Mouse (Mus musculus): ENCODE results near the gene Aes. TPM values are rescaled to one million over a fixed set of nuclear protein-coding genes. Genes with fewer than 3 reads are reported as not detected.

The Aes gene
- polyA plus RNA-seq, 1 experiment from 2014 or later: 519 TPM

DNA sequence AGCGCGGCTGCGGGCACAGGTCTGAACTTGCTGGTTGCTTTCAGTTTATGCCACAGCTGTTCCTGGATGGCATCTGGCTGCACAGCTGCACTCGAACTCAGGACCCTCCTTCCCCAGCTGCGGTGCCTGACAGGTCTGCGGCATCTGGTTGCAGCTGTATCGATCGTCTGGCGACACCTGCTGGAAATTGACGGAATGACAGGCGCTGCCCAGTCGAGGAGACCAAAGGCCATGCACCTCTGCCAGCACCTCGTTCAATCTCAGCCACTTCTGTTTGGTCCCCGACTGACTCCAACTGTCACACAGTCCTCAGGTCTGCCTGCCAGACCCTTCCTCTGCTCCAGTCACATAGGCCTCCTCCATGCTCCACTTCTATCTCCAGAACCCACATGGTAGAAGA lies 32.5 kb upstream of the Aes start:
- no peak overlapping the region for H3K4me3 ChIP-seq
- peaks cover 12% of the 10 kb centered on the region for H3K27me3 ChIP-seq
- no peak overlapping the region for H3K27ac ChIP-seq
- peaks cover 32% of the 10 kb centered on the region for H3K36me3 ChIP-seq
- no peak overlapping the region for H3K4me2 ChIP-seq
- no peak for ATAC-seq (ENCODE audit: insufficient number of reproducible peaks, low FRiP score, low TSS enrichment, low read depth)
- 0 out of 2 replicates have a peak, but pooled peaks cover 9% of the 10 kb centered on the region for H3K4me1 ChIP-seq
- no peaks in the 10 kb centered on the region for H3K9me3 ChIP-seq
- 12% methylated on average over 14 of the region's 14 CpGs for WGBS
- no peak overlapping the region for H3K9ac ChIP-seq

DNA sequence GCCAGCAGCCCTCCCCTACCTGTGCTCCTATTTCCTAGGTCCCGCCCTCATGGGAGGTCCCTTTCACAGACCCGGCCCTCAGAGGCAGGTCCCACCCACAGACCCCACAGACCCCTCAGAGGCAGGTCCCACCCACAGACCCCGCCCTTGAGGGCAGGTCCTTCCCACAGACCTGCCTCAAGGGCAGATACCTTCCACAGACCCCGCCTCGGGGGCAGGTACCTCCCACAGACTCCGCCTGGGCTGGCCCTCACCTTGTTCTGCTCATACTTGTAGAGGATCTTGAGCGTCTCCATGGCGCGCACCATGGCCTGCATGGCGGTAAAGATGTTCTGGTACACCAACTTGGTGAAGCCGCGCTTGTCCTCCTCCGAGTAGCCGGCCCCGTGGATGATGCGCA lies 24.5 kb upstream of the Aes start:
- Histone ChIP-seq H3K9ac (no peak overlapping the region), H3K4me2 (no peak overlapping the region), H3K4me3 (no peak overlapping the region), H3K36me3 (peaks cover 64% of the 10 kb centered on the region), H3K27me3 (no peaks in the 10 kb centered on the region), H3K4me1 (no peaks in the 10 kb centered on the region), H3K27ac (no peak overlapping the region), H3K9me3 (no peaks in the 10 kb centered on the region)
- ATAC-seq (ENCODE audit: insufficient number of reproducible peaks, low FRiP score, low TSS enrichment, low read depth): no peak
- 56% methylated on average over 16 of the region's 16 CpGs for WGBS

DNA sequence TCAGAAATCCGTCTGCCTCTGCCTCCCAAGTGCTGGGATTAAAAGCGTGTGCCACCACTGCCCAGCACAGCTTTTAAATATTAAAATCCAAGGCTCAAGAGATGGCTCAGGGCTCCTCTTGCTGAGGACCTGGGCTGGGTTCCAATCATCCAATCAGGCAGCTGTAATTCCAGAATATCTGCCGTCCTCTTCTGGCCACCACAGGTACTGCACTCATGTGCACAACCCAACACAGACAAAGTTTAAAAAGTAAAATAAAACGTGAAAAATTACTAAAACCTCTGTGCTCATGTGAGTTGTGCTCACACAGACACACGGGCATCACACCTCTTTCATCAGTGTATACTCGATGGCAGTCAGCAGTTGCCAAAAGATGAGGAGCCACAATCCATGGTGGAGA lies 22.6 kb upstream of the Aes start:
- no peak for ATAC-seq (ENCODE audit: insufficient number of reproducible peaks, low FRiP score, low TSS enrichment, low read depth)
- peaks cover 52% of the 10 kb centered on the region for H3K36me3 ChIP-seq
- peaks cover 9% of the 10 kb centered on the region for H3K4me1 ChIP-seq
- H3K27ac ChIP-seq: no peak overlapping the region
- no peak overlapping the region for H3K9ac ChIP-seq
- 75% methylated on average over 6 of the region's 6 CpGs for WGBS
- H3K4me2 ChIP-seq: no peak overlapping the region
- no peaks in the 10 kb centered on the region for H3K27me3 ChIP-seq
- H3K4me3 ChIP-seq: no peak overlapping the region
- no peaks in the 10 kb centered on the region for H3K9me3 ChIP-seq

DNA sequence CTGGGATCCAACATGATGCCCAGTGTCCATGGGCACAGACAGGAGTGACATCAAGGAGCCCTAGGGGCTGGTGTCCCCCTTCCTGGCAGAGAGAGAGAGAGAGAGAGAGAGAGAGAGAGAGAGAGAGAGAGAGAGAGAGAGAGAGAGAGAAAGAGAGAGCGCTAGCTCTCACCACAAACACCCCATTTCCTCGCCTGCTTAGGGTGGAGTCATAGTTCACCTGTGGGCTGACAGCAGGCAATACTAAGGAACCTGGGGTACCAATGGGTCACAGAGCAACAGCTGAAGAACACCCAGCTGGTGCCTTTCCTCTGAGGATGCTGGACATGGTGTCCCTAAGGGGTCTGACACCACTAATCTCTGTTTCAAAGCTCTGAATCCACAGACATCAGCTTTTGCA lies 21.9 kb upstream of the Aes start:
- H3K36me3 ChIP-seq: peaks cover 46% of the 10 kb centered on the region
- H3K4me2 ChIP-seq: no peak overlapping the region
- 77% methylated on average over 2 of the region's 2 CpGs for WGBS
- H3K27me3 ChIP-seq: no peaks in the 10 kb centered on the region
- H3K4me3 ChIP-seq: no peak overlapping the region
- H3K9ac ChIP-seq: no peak overlapping the region
- no peak overlapping the region for H3K27ac ChIP-seq
- H3K9me3 ChIP-seq: no peaks in the 10 kb centered on the region
- no peak for ATAC-seq (ENCODE audit: insufficient number of reproducible peaks, low FRiP score, low TSS enrichment, low read depth)
- H3K4me1 ChIP-seq: peaks cover 16% of the 10 kb centered on the region

DNA sequence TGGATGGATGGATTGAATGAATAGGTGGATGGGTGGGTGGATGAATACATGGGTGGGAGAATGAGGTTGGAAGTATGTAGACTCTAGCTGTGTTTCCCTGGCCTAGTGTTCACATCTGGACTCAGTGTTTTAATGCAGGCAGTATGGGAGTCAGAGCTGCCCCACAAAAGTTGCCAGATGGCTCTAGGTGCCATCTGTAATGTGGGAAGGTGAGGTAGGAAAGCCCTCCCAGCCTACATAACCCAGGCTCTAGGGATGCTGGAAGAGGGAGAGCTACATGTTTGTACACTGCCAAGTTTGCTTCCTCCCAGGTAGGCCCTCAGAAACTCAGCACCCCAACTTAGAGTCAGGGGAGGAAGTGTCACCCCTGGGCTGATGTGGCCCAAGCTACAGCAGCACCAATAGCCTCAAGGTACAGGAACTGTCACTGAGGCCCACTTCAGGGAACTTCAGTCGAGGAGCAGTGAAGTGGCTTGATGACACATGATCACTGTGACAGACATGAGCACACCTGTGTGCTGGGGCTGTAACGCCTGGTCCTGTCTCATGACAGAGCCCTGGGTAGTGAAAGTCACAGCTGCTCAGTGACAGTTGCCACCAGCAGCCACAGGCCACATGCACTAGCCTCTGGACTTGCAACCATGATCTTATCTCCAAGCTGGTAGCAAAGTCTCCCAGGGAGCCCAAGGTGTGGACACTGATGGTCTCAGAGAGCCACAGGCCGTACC lies 20.8 kb upstream of the Aes start:
- Histone ChIP-seq H3K36me3 (peaks cover 36% of the 10 kb centered on the region), H3K4me1 (peaks cover 27% of the 10 kb centered on the region), H3K9ac (no peak overlapping the region), H3K27me3 (no peaks in the 10 kb centered on the region), H3K27ac (no peak overlapping the region), H3K4me2 (no peak overlapping the region), H3K9me3 (no peaks in the 10 kb centered on the region), H3K4me3 (no peak overlapping the region)
- WGBS: 80% methylated on average over 3 of the region's 3 CpGs
- ATAC-seq (ENCODE audit: insufficient number of reproducible peaks, low FRiP score, low TSS enrichment, low read depth): no peak

DNA sequence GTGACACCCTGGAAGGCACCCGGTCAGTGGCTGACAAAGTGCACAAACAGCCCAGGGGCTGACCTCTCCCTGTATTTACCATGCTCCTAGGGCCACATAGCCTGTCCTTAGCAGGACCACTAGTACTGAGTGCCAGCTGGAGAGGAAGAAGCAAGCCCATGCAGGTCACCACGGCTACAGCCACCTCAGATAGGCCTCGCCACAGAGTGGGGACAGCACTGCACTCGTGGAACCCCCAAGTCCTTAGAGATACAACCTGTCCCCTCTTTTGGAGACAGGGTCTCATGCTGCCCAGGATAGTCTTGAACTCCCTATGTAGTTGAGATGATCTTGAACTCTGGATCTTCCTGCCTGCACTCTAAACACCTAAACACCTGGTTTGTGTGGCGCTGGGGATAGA lies 17.9 kb upstream of the Aes start:
- no peak overlapping the region for H3K9ac ChIP-seq
- H3K36me3 ChIP-seq: peaks cover 24% of the 10 kb centered on the region

DNA sequence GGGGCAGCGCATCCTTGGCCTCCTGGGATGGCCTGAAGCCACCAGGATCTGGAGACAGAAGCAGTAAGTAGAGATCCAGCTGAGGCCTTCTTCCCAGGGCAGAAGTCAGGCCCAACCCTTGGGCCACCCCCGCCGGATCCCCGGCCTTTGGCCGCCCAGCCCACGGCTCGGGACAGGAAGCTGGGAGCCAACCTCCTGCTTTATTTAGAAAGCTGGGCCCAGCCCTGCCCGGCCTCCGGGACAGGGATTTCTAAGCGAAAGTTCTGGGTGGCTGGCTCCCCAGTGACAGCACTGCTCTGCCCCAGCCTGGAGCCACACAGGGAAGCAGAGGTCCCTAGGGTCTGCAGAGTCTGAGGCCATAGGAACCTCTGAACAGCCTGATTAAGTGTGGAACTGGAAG lies 17.5 kb upstream of the Aes start:
- no peak for ATAC-seq (ENCODE audit: insufficient number of reproducible peaks, low FRiP score, low TSS enrichment, low read depth)
- Histone ChIP-seq H3K36me3 (peaks cover 22% of the 10 kb centered on the region), H3K4me2 (no peak overlapping the region), H3K27me3 (no peaks in the 10 kb centered on the region), H3K27ac (no peak overlapping the region), H3K4me1 (peaks cover 39% of the 10 kb centered on the region), H3K9me3 (no peaks in the 10 kb centered on the region), H3K9ac (no peak overlapping the region), H3K4me3 (no peak overlapping the region)
- 83% methylated on average over 10 of the region's 10 CpGs for WGBS

More for the DNA sequence above, 17.9 kb upstream of the Aes start:
- Histone ChIP-seq H3K4me1 (peaks cover 39% of the 10 kb centered on the region), H3K27ac (no peak overlapping the region), H3K4me3 (no peak overlapping the region), H3K27me3 (no peaks in the 10 kb centered on the region), H3K4me2 (no peak overlapping the region), H3K9me3 (no peaks in the 10 kb centered on the region)
- ATAC-seq (ENCODE audit: insufficient number of reproducible peaks, low FRiP score, low TSS enrichment, low read depth): no peak
- 86% methylated on average over 5 of the region's 5 CpGs for WGBS

DNA sequence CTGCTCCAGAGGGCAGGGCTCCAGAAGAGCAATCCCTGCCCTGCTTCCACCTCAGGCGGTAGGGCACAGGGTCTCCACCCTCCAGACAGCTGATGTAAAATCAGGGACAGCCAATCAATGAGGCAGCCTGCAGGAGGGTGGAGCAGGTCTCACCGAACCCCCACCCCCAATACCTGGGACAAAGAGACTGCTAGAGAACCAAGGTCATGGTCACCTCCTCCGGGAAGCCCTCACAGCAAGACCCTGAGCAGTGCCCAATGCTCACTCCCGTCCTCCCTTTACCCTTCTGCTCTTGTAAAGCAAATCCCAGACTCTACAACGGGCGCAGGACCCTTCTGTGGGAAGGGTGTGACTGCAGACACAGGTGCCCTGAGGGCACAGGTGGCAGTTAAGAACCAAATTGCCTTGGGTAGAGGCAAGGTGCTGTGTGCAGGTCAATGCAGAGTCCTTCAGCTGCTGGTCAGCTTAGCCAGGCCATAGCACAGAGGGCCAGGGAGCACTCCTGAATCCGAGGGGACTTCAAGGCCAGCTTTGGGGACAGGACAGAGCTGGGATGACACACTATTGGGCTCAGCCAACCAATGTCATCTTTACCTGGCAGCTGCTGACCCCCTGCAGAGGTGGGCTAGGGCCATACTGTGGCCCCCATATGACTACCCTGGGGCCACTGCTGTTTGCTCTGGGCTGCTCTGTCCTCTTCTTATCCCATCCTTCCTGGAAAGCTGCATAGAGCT lies 16.4 kb upstream of the Aes start:
- Histone ChIP-seq H3K4me3 (peak overlapping the region; percentile 98), H3K4me1 (peaks cover 39% of the 10 kb centered on the region), H3K27me3 (no peaks in the 10 kb centered on the region), H3K9ac (peak overlapping the region; percentile 99), H3K27ac (no peak overlapping the region), H3K9me3 (no peaks in the 10 kb centered on the region), H3K36me3 (peaks cover 18% of the 10 kb centered on the region), H3K4me2 (peak overlapping the region; percentile 89)
- 66% methylated on average over 7 of the region's 7 CpGs for WGBS
- ATAC-seq (ENCODE audit: insufficient number of reproducible peaks, low FRiP score, low TSS enrichment, low read depth): no peak

DNA sequence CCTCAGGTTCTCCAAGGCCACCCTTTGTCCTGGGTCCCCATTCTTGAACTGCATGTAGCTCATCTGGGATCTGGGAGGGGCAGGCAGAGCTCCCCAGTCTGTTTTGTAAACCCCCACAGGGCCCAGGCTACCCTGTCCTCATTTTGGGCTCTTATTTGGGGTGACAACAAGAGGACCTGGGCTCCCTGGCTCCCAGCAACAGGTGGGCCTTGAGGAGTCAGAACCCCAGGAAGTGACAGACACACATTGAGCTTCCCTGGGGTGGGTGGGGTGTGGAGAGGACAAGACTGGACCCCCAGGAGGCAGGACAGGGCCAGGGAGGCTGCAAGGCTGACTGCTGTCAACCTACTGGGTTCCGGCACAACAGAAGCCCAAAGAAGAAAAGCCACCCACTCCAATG lies 15.7 kb upstream of the Aes start:
- H3K4me2 ChIP-seq: peak overlapping the region; percentile 89
- no peak overlapping the region for H3K27ac ChIP-seq
- no peak for ATAC-seq (ENCODE audit: insufficient number of reproducible peaks, low FRiP score, low TSS enrichment, low read depth)
- peaks cover 39% of the 10 kb centered on the region for H3K4me1 ChIP-seq
- WGBS: 68% methylated on average over 1 of the region's 1 CpGs
- H3K9me3 ChIP-seq: no peaks in the 10 kb centered on the region
- H3K27me3 ChIP-seq: no peaks in the 10 kb centered on the region
- peak overlapping the region; percentile 98 for H3K4me3 ChIP-seq
- H3K9ac ChIP-seq: peak overlapping the region; percentile 99
- H3K36me3 ChIP-seq: peaks cover 14% of the 10 kb centered on the region

DNA sequence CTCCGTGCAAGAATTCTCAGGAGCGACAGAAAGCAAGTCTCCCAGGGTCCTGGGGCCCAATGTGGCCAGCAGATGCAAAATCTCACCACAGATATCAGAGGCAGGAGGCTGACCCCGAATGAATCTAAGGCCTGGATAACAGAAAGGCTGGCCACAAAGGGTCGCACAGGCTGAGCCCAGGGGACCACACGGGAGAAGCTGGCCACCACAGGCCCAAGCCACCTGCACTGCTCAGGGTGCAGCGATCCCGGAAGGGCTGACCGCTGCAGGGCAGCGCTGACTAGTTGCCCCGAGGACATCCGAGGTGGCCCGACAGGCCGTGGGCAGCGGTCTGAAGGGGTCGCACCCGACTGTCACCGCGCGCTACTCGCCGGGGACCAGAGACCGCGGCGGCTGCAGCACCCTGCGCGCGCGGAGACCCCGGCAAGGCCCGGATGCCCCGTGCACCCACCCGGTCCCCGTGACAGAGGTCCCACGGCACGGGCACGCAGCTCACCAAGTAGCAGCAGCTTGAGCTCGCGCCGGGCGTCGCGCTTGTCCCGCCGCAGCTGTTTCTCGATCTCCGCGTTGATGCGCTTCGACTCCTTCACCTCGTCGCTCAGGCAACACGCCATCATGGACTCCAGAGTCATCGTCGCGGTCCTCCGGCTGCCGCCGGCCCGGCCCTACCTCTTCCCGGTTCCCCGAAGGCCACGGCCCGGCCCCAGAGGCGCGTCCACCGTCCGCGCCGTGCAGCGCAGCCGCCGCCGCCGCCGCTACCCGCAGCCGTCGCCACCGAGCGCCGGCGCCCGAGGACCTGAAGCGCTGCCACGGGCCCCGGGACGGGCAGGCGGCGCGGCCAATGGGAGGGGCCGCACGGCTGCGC lies 14.8 kb upstream of the Aes start:
- peak; percentile 4; the same call in 1 of the 2 replicates for ATAC-seq (ENCODE audit: insufficient number of reproducible peaks, low FRiP score, low TSS enrichment, low read depth)
- H3K9me3 ChIP-seq: no peaks in the 10 kb centered on the region
- WGBS: under 1% methylated on average over 93 of the region's 93 CpGs

DNA sequence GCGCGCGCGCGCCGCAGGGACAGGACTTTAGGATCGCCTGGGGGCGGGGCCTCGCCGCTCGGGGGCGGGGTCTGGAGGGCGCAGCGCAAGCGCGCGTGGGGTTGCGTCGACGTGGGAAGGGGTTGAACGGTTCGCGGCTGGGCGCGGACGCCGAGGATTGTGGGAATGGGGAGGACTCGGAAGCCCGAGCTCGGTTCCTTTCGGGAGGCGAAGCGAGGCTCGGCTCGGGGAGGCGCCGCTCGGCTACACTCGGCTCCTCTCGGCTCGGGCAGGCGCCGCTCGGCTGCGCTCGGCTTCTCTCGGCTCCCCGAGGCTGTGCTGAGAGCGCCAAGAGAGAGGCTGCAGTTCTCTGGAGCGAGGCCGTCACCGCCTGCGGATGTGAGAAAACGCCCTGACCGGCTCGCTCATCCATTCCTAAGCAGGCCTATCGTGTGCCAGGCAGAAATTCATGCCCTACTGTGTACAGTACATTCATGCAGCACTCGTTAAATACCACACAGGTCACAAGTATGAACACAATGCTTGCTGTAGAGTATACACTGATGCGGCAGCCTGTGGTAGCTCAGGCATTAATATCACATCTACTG lies 14.0 kb upstream of the Aes start, which contains the start of gene Gna11:
Gene Gna11, minus strand, starts transcription at position 30 of the 587 bp plus-strand sequence.
- peak within 1 kb of the TSS; percentile 99 for H3K9ac ChIP-seq
- H3K36me3 ChIP-seq: peaks cover 6% of the 10 kb centered on the region; the same call in 1 of the 2 replicates
- ATAC-seq (ENCODE audit: insufficient number of reproducible peaks, low FRiP score, low TSS enrichment, low read depth): peak; percentile 96
- H3K27ac ChIP-seq: peak within 1 kb of the TSS; percentile 86
- H3K4me2 ChIP-seq: peak within 1 kb of the TSS; percentile 89
- peak within 1 kb of the TSS; percentile 98 for H3K4me3 ChIP-seq
- whole genome bisulfite sequencing: 1% methylated on average over 59 of the region's 59 CpGs
- H3K9me3 ChIP-seq: no peaks in the 10 kb centered on the region
- no peaks in the 10 kb centered on the region for H3K27me3 ChIP-seq
- peaks cover 36% of the 10 kb centered on the region for H3K4me1 ChIP-seq

More for the DNA sequence above, 14.8 kb upstream of the Aes start:
- Histone ChIP-seq H3K4me1 (peaks cover 39% of the 10 kb centered on the region), H3K27me3 (no peaks in the 10 kb centered on the region), H3K36me3 (peaks cover 10% of the 10 kb centered on the region), H3K9ac (peak overlapping the region; percentile 99), H3K4me3 (peak overlapping the region; percentile 98), H3K27ac (peak overlapping the region; percentile 81), H3K4me2 (peak overlapping the region; percentile 89)
